Mouse (Mus musculus) kidney, postnatal 25 days (tissue): ENCODE data around the gene Btbd9.
"Not testable (repeated sequence)": the region's sequence is repeated elsewhere in the genome, so short reads cannot be mapped to it uniquely, and the experiment has no call there.

Experiments used
- DNase-seq, 2 experiments: peaks; one replicate each; pipeline ENCODE4 v3.0.0; 2021; ENCODE audit warnings: mixed read lengths in 2 of 2

Btbd9 gene

GRCm38 (mm10) chr17:30556512-30556911, 19.8 kb downstream of the Btbd9 start:
- DNase-seq = no peak

GRCm38 (mm10) chr17:30553027-30553937, 23.0 kb downstream of the Btbd9 start:
- no peak for DNase-seq

GRCm38 (mm10) chr17:30550774-30551107, 25.5 kb downstream of the Btbd9 start:
- DNase-seq = no peak

- no peak for DNase-seq
Measured at GRCm38 (mm10) chr17:30549899-30550773, 26.2 kb downstream of the Btbd9 start.

GRCm38 (mm10) chr17:30539098-30539497, 37.2 kb downstream of the Btbd9 start:
- peak; percentile 67 to 72 for DNase-seq

GRCm38 (mm10) chr17:30536651-30537050, 39.6 kb downstream of the Btbd9 start:
- no peak for DNase-seq

- no peak for DNase-seq
Measured at GRCm38 (mm10) chr17:30533098-30533497, 43.2 kb downstream of the Btbd9 start.

GRCm38 (mm10) chr17:30530542-30530940, 45.7 kb downstream of the Btbd9 start:
- DNase-seq = no peak

GRCm38 (mm10) chr17:30529632-30530541, 46.4 kb downstream of the Btbd9 start:
- no peak for DNase-seq

- no peak for DNase-seq
Measured at GRCm38 (mm10) chr17:30525405-30526295, 50.6 kb downstream of the Btbd9 start.

GRCm38 (mm10) chr17:30524451-30524850, 51.8 kb downstream of the Btbd9 start:
- no peak for DNase-seq

GRCm38 (mm10) chr17:30523783-30524182, 52.5 kb downstream of the Btbd9 start:
- DNase-seq = no peak

- DNase-seq = no peak
Measured at GRCm38 (mm10) chr17:30522406-30523078, 53.7 kb downstream of the Btbd9 start.

GRCm38 (mm10) chr17:30519172-30519512, 57.1 kb downstream of the Btbd9 start:
- not testable (repeated sequence) for DNase-seq

GRCm38 (mm10) chr17:30518431-30519171, 57.7 kb downstream of the Btbd9 start:
- DNase-seq = no peak

GRCm38 (mm10) chr17:30516580-30517340, 59.5 kb downstream of the Btbd9 start:
- no peak for DNase-seq

- DNase-seq = no peak
Measured at GRCm38 (mm10) chr17:30515401-30515800, 60.9 kb downstream of the Btbd9 start.

GRCm38 (mm10) chr17:30513034-30513433, 63.3 kb downstream of the Btbd9 start:
- no peak for DNase-seq

GRCm38 (mm10) chr17:30512531-30512930, 63.8 kb downstream of the Btbd9 start:
- DNase-seq = no peak

GRCm38 (mm10) chr17:30512007-30512406, 64.3 kb downstream of the Btbd9 start:
- no peak for DNase-seq
